Mouse (Mus musculus): Measurements from ENCODE around the gene Lypd8. TPM values are rescaled to one million over a fixed set of nuclear protein-coding genes. Genes with fewer than 3 reads are reported as not detected.

Gene Lypd8
- polyA plus RNA-seq, 1 experiment from 2014 or later: not detected

DNA sequence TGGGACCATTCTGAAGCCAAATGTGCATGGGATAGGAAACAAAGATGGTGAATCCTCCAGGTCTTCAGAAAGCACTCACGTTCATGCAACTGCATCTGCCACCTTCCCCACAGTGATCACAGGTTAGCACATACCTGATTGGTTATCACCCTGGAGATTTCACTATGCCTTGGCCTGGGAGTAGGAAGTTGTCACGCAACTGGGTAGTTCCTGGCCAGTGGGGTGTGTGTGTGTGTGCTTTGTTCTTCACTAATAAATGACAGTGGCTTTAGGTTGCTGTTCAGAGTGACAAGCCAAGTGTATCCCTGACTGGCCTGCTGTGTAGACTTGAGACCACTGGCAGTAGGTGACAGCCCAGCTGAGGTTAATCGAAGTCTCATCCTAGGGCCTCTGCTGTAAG, 53.4 kb downstream of the Lypd8 start, which contains the start of gene Gm12253:
Gm12253 (plus strand) TSS at position 301 of the 400 bp plus-strand sequence.
- H3K4me1 ChIP-seq (ENCODE audit: control insufficient read depth, insufficient read depth, low read length): no peaks in the 10 kb centered on the region
- H3K4me3 ChIP-seq (ENCODE audit: low read depth, low read length): no peak within 1 kb of the TSS
- no peak for ATAC-seq (ENCODE audit: low read depth)
- H3K4me2 ChIP-seq (ENCODE audit: low read depth, low read length): no peak within 1 kb of the TSS
- H3K27me3 ChIP-seq (ENCODE audit: control insufficient read depth, insufficient read depth, low read length): no peaks in the 10 kb centered on the region
- H3K9me3 ChIP-seq (ENCODE audit: control insufficient read depth, low read length): no peaks in the 10 kb centered on the region
- H3K9ac ChIP-seq (replicated peaks; ENCODE audit: low read depth, low read length): no peak within 1 kb of the TSS
- H3K36me3 ChIP-seq (ENCODE audit: control insufficient read depth, insufficient read depth, low read length): no peaks in the 10 kb centered on the region
- 90% methylated on average over 3 of the region's 3 CpGs for WGBS
- H3K27ac ChIP-seq (ENCODE audit: low read depth, low read length): no peak within 1 kb of the TSS

DNA sequence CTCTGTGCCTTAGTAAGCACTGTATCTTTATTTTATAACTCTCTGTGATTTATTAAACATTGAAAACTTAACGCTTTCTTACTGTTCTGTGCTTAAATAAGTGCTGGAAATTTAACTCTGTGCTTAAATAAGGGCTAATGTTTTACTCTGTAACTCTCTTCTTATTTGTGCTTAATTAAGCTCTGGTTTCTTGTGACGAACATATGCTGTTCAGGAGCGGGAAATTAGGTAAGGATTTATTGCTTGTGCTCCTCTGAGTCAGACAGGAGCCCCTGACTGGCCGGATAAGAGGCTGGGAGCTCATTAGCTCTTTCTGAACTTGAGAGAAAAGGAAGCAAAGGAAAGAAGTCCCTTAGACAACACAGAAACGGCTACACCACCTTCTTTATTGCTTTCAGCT, 59.0 kb downstream of the Lypd8 start:
- WGBS: 25% methylated on average over 5 of the region's 5 CpGs
- Histone ChIP-seq H3K4me2 (ENCODE audit: low read depth, low read length) (no peak overlapping the region), H3K9ac (replicated peaks; ENCODE audit: low read depth, low read length) (no peak overlapping the region), H3K4me3 (ENCODE audit: low read depth, low read length) (no peak overlapping the region), H3K4me1 (ENCODE audit: control insufficient read depth, insufficient read depth, low read length) (no peaks in the 10 kb centered on the region), H3K27me3 (ENCODE audit: control insufficient read depth, insufficient read depth, low read length) (no peaks in the 10 kb centered on the region), H3K27ac (ENCODE audit: low read depth, low read length) (no peak overlapping the region), H3K9me3 (ENCODE audit: control insufficient read depth, low read length) (no peaks in the 10 kb centered on the region), H3K36me3 (ENCODE audit: control insufficient read depth, insufficient read depth, low read length) (no peaks in the 10 kb centered on the region)
- no peak for ATAC-seq (ENCODE audit: low read depth)

Other genes with a start within 250 kb of the Lypd8 start
- gene Gemin5, start 210.5 kb upstream of the Lypd8 start, polyA plus RNA-seq (2014; fragmentation: Nextera tagmentation; extraction: Ambion mirVana): 14.9 and 15.6 TPM in 2 replicates
- 96.2 and 101 TPM in 2 replicates for gene Mrpl22, start 207.4 kb upstream of the Lypd8 start, polyA plus RNA-seq (2014; fragmentation: Nextera tagmentation; extraction: Ambion mirVana)
- 0.68 and 1.8 TPM in 2 replicates for gene Igtp, start 179.5 kb upstream of the Lypd8 start, polyA plus RNA-seq (2014; fragmentation: Nextera tagmentation; extraction: Ambion mirVana)
- gene Irgm2, start 179.4 kb upstream of the Lypd8 start, polyA plus RNA-seq (2014; fragmentation: Nextera tagmentation; extraction: Ambion mirVana): 0.32 and 1.0 TPM in 2 replicates
- not detected in 2 replicates for gene 4930438A08Rik, start 104.2 kb upstream of the Lypd8 start, polyA plus RNA-seq (2014; fragmentation: Nextera tagmentation; extraction: Ambion mirVana)
- 18.9 and 22.0 TPM in 2 replicates for gene Zfp692, start 72.0 kb upstream of the Lypd8 start, polyA plus RNA-seq (2014; fragmentation: Nextera tagmentation; extraction: Ambion mirVana)
- 44.4 and 44.5 TPM in 2 replicates for gene Zfp672, start 48.7 kb upstream of the Lypd8 start, polyA plus RNA-seq (2014; fragmentation: Nextera tagmentation; extraction: Ambion mirVana)
- 32.8 and 36.2 TPM in 2 replicates for gene Sh3bp5l, start 48.3 kb upstream of the Lypd8 start, polyA plus RNA-seq (2014; fragmentation: Nextera tagmentation; extraction: Ambion mirVana)
- gene 1810065E05Rik, start 42.1 kb downstream of the Lypd8 start, polyA plus RNA-seq (2014; fragmentation: Nextera tagmentation; extraction: Ambion mirVana): not detected in 2 replicates
- not detected in 2 replicates for gene Gm12253, start 53.5 kb downstream of the Lypd8 start, polyA plus RNA-seq (2014; fragmentation: Nextera tagmentation; extraction: Ambion mirVana)
- gene Lypd9, start 73.9 kb downstream of the Lypd8 start, polyA plus RNA-seq (2014; fragmentation: Nextera tagmentation; extraction: Ambion mirVana): not detected in 2 replicates
- gene Olfr30, start 83.2 kb downstream of the Lypd8 start, polyA plus RNA-seq (2014; fragmentation: Nextera tagmentation; extraction: Ambion mirVana): not detected in 2 replicates
- not detected in 2 replicates for gene Olfr332, start 113.5 kb downstream of the Lypd8 start, polyA plus RNA-seq (2014; fragmentation: Nextera tagmentation; extraction: Ambion mirVana)
- not detected in 2 replicates for gene Olfr331, start 123.5 kb downstream of the Lypd8 start, polyA plus RNA-seq (2014; fragmentation: Nextera tagmentation; extraction: Ambion mirVana)
- gene Olfr330, start 155.8 kb downstream of the Lypd8 start, polyA plus RNA-seq (2014; fragmentation: Nextera tagmentation; extraction: Ambion mirVana): 0.39 TPM in 1 of 2 replicates, not detected in the other
- 0.08 and 0.16 TPM in 2 replicates for gene Olfr329-ps, start 167.4 kb downstream of the Lypd8 start, polyA plus RNA-seq (2014; fragmentation: Nextera tagmentation; extraction: Ambion mirVana)
- gene Olfr328, start 176.6 kb downstream of the Lypd8 start, polyA plus RNA-seq (2014; fragmentation: Nextera tagmentation; extraction: Ambion mirVana): 0.12 and 0.18 TPM in 2 replicates
- 0.13 TPM in 1 of 2 replicates, not detected in the other for gene Olfr224, start 191.5 kb downstream of the Lypd8 start, polyA plus RNA-seq (2014; fragmentation: Nextera tagmentation; extraction: Ambion mirVana)
- gene Olfr325, start 198.7 kb downstream of the Lypd8 start, polyA plus RNA-seq (2014; fragmentation: Nextera tagmentation; extraction: Ambion mirVana): not detected in 2 replicates
- 0.15 and 0.42 TPM in 2 replicates for gene Olfr324, start 216.1 kb downstream of the Lypd8 start, polyA plus RNA-seq (2014; fragmentation: Nextera tagmentation; extraction: Ambion mirVana)
- not detected in 2 replicates for gene 2210407C18Rik, start 237.0 kb downstream of the Lypd8 start, polyA plus RNA-seq (2014; fragmentation: Nextera tagmentation; extraction: Ambion mirVana)

All from neural tube, embryonic 14.5 days (tissue).